Mouse (Mus musculus) liver, embryonic 16.5 days (tissue): ENCODE data around the gene Sox14. TPM values are rescaled to one million over a fixed set of nuclear protein-coding genes. Genes with fewer than 3 reads are reported as not detected.

Experiments used
- ATAC-seq: fragments of 200-750 bp; cut with Nextera tagmentation; 2 replicates; pipeline ENCODE4 v1.8.0; 2017; ENCODE audit warnings: low read depth, mild to moderate bottlenecking, moderate number of reproducible peaks, moderate library complexity
- H3K27ac ChIP-seq: fragments of 300-500 bp; sonication (generic); 2 replicates; pipeline ENCODE4 v1.5.1; 2014; ENCODE audit warnings: mild to moderate bottlenecking, low read length
- H3K27me3 ChIP-seq: fragments of 300-500 bp; sonication (generic); 2 replicates; pipeline ENCODE4 v1.6.1; 2014; ENCODE audit warnings: low read depth, low read length, mixed read lengths; ENCODE audit not compliant: control insufficient read depth, insufficient read depth
- H3K36me3 ChIP-seq: fragments of 300-500 bp; sonication (generic); 2 replicates; pipeline ENCODE4 v1.6.1; 2014; ENCODE audit warnings: mild to moderate bottlenecking; ENCODE audit not compliant: control insufficient read depth, insufficient read depth
- H3K4me1 ChIP-seq: fragments of 300-500 bp; sonication (generic); 2 replicates; pipeline ENCODE4 v1.6.1; 2014; ENCODE audit warnings: low read depth, low read length, mixed read lengths; ENCODE audit not compliant: control insufficient read depth
- H3K4me2 ChIP-seq: fragments of 300-500 bp; sonication (generic); 2 replicates; pipeline ENCODE4 v1.6.1; 2014; ENCODE audit warnings: low read depth, low read length, mixed read lengths
- H3K4me3 ChIP-seq: fragments of 300-500 bp; sonication (generic); 2 replicates; pipeline ENCODE4 v1.5.1; 2014; ENCODE audit warnings: low read depth, mild to moderate bottlenecking, low read length
- H3K9ac ChIP-seq: fragments of 300-500 bp; sonication (generic); 2 replicates; pipeline ENCODE4 v1.6.1; 2014; ENCODE audit warnings: low read depth, low read length
- H3K9me3 ChIP-seq: fragments of 300-500 bp; sonication (generic); replicated peaks from 2 replicates; pipeline ENCODE4 v1.6.1; 2016; ENCODE audit warnings: low read length; ENCODE audit not compliant: control insufficient read depth
- WGBS: fragments of 180-500 bp; shearing (Covaris S2); extraction: QIAGEN DNeasy Blood & Tissue Kit; methylation state at CpG from one replicate; pipeline ENCODE4 v1.1.7; 2014; ENCODE audit not compliant: insufficient replicate concordance; 5-methylcytosine and 5-hydroxymethylcytosine counted together
- polyA plus RNA-seq: library from polyadenylated mRNA; unstranded; fragments of >200 nt; fragmentation: Nextera tagmentation; extraction: Ambion mirVana; gene quantifications from 2 replicates; pipeline ENCODE4 v1.2.1, GENCODE M21; 2015

Sox14 gene
- polyA plus RNA-seq, result not detected in 2 replicates

DNA sequence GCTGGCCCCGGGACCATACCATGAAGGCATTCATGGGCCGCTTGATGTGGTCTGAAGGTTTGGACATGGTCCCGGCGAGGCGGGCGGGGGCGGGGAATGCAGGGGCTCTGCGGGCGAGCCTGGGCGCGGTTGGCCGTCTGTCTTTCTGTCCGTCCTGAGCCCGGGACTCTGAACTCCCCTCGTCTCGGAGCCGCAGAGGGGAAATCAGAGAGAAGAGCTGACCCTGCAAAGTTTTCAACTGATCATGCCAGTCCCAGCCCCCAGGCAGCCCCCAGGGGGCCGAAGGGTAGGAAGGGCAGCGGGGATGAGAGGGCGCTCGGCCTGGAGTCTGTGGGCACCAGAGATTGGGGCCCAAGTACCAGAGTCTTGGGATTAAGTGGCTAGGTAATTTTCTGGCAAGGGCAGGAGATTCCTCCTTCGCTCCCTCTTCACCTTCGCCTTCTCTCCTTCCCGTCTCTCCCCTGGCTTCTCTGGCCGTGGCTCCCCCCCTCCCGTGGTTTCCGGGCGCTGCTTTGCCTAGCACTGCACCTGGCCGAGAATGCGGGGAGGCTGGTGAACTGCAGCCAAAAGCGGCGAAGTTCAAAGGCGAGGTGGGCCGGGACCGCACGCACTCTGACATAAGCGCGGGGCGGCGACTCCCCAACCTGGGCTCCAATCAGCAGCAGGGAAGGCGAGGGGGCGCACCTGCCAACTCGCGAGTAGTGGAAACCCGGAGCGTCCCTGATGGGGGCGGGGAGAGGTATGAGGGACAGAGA is at the start of gene Sox14:
Gene Sox14 (minus strand): TSS at position 553 of the 755 bp plus-strand sequence.
- 1% methylated on average over 47 of the region's 47 CpGs for WGBS
- no peak within 1 kb of the TSS for H3K4me2 ChIP-seq
- peaks cover 89% of the 10 kb centered on the region for H3K27me3 ChIP-seq
- H3K9ac ChIP-seq, result no peak within 1 kb of the TSS
- no peak within 1 kb of the TSS for H3K4me3 ChIP-seq
- H3K27ac ChIP-seq, result no peak within 1 kb of the TSS
- H3K9me3 ChIP-seq, result no peaks in the 10 kb centered on the region
- no peaks in the 10 kb centered on the region for H3K36me3 ChIP-seq
- no peak for ATAC-seq
- no peaks in the 10 kb centered on the region for H3K4me1 ChIP-seq

GRCm38 (mm10) chr9:99879311-99879710 is 3.3 kb upstream of the Sox14 start:
- ATAC-seq, result no peak
- Histone ChIP-seq H3K4me2 (no peak overlapping the region), H3K27me3 (peaks cover 56% of the 10 kb centered on the region), H3K9me3 (no peaks in the 10 kb centered on the region), H3K27ac (no peak overlapping the region), H3K4me3 (no peak overlapping the region), H3K36me3 (no peaks in the 10 kb centered on the region), H3K9ac (no peak overlapping the region), H3K4me1 (no peaks in the 10 kb centered on the region)
- 1% methylated on average over 14 of the region's 14 CpGs for WGBS

DNA sequence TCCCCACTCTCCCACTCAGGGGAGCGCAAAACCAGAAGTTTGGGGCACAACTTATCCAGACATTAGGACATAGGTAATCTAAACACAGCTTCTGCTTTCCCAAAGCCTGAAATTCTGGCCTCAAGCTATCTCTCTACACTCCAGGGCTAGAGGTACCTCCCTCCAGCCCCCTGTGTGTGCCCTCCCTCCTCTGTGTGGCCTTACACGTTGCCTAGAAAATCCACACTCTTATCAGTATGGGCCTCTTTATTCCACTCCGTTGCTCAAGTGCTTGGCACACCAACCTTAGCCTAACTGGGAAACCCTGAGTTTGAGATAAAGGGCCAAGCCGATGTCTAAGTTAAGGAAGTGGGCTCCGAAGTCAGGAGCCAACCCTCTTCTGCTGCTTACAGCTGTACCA is 2.6 kb upstream of the Sox14 start:
- ATAC-seq, result no peak

DNA sequence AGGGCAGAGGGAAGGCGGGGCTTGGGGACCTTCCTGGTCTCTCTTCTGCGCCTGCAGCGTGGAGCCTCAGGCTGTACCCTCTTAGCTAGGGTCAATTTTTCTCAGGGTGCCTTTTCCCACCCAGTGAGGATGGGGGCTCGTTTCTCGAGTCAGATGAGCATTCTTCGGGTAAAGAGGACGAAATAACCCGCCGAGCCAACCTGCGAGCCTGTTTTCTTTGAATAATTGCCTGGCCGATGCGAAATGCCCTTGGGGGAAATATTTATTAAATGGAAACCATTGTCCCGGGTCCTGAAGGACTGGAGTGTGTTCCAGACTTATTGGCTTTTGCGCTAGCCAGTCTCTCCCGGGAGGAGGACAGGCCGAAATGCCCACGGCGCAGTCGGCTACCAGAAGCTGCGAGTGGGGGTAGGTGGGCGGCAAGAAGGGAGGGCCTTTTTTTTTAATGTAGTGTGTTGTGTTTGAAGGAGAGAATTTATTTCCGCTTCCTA is 1.1 kb upstream of the Sox14 start:
- Histone ChIP-seq H3K36me3 (no peaks in the 10 kb centered on the region), H3K4me1 (no peaks in the 10 kb centered on the region), H3K27me3 (peaks cover 76% of the 10 kb centered on the region), H3K4me2 (no peak overlapping the region), H3K9me3 (no peaks in the 10 kb centered on the region), H3K9ac (no peak overlapping the region), H3K4me3 (no peak overlapping the region), H3K27ac (no peak overlapping the region)
- no peak for ATAC-seq
- 8% methylated on average over 22 of the region's 22 CpGs for WGBS

More for the DNA sequence above, 2.6 kb upstream of the Sox14 start:
- H3K4me2 ChIP-seq, result no peak overlapping the region
- H3K4me1 ChIP-seq, result no peaks in the 10 kb centered on the region
- peaks cover 62% of the 10 kb centered on the region for H3K27me3 ChIP-seq
- no peak overlapping the region for H3K4me3 ChIP-seq
- WGBS, result 9% methylated on average over 5 of the region's 5 CpGs
- H3K36me3 ChIP-seq, result no peaks in the 10 kb centered on the region
- no peaks in the 10 kb centered on the region for H3K9me3 ChIP-seq
- H3K27ac ChIP-seq, result no peak overlapping the region
- no peak overlapping the region for H3K9ac ChIP-seq

- Histone ChIP-seq H3K27me3 (peaks cover 82% of the 10 kb centered on the region), H3K4me1 (no peaks in the 10 kb centered on the region), H3K36me3 (no peaks in the 10 kb centered on the region), H3K27ac (no peak overlapping the region), H3K4me3 (no peak overlapping the region), H3K9me3 (no peaks in the 10 kb centered on the region), H3K4me2 (no peak overlapping the region), H3K9ac (no peak overlapping the region)
- 2% methylated on average over 25 of the region's 25 CpGs for WGBS
- ATAC-seq, result no peak
These were observed 544 bp upstream of the Sox14 start for GRCm38 (mm10) chr9:99876373-99877055.

GRCm38 (mm10) chr9:99874735-99875617 is 994 bp downstream of the Sox14 start:
- H3K9me3 ChIP-seq, result no peaks in the 10 kb centered on the region
- no peak for ATAC-seq
- no peak overlapping the region for H3K27ac ChIP-seq
- no peaks in the 10 kb centered on the region for H3K36me3 ChIP-seq
- no peak overlapping the region for H3K9ac ChIP-seq
- 3% methylated on average over 52 of the region's 52 CpGs for WGBS
- H3K4me3 ChIP-seq, result no peak overlapping the region
- no peaks in the 10 kb centered on the region for H3K4me1 ChIP-seq
- H3K27me3 ChIP-seq, result peaks cover 96% of the 10 kb centered on the region
- H3K4me2 ChIP-seq, result no peak overlapping the region

DNA sequence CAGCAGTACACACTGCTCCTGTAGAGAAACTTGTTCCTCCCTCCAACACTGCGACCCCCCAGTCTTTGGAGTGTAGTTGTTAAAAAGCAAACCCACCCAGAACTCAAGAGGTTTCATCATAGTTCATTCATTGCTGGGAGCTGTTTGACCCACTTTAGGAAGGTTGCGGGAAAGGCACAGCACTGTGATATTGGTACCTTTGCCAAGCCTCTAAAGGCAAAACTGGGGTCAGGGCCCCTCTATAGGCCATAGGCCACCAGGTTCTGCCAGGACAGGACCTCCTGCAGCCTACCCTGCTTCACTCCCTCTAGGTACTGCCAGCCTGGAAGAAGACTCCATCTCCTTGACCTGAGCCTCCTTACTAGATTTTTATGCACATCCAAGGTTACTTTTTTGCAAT is 2.2 kb downstream of the Sox14 start:
- Histone ChIP-seq H3K27ac (no peak overlapping the region), H3K4me3 (no peak overlapping the region), H3K9ac (no peak overlapping the region), H3K4me2 (no peak overlapping the region), H3K36me3 (no peaks in the 10 kb centered on the region), H3K27me3 (peaks cover 99% of the 10 kb centered on the region), H3K4me1 (no peaks in the 10 kb centered on the region), H3K9me3 (no peaks in the 10 kb centered on the region)
- WGBS, result 8% methylated on average over 2 of the region's 2 CpGs
- no peak for ATAC-seq

GRCm38 (mm10) chr9:99873116-99873620 is 2.8 kb downstream of the Sox14 start:
- ATAC-seq, result no peak
- Histone ChIP-seq H3K36me3 (no peaks in the 10 kb centered on the region), H3K27me3 (peaks cover 99% of the 10 kb centered on the region), H3K4me3 (no peak overlapping the region), H3K4me2 (no peak overlapping the region), H3K27ac (no peak overlapping the region), H3K9ac (no peak overlapping the region), H3K9me3 (no peaks in the 10 kb centered on the region), H3K4me1 (no peaks in the 10 kb centered on the region)
- whole genome bisulfite sequencing, result 1% methylated on average over 15 of the region's 15 CpGs
